Mouse (Mus musculus) thymus, adult 2 months (tissue): ENCODE data around the gene Gsg1l.

Experiments used
- CTCF ChIP-seq: fragments of 200-500 bp; IDR thresholded peaks from 2 replicates; pipeline ENCODE4 v1.5.1; 2012; ENCODE audit warnings: mild to moderate bottlenecking, control low read depth, low read length, moderate library complexity, borderline replicate concordance; ENCODE audit not compliant: control insufficient read depth, poor library complexity, insufficient read depth; ENCODE audit errors: extremely low read depth
- POLR2A ChIP-seq: fragments of 200-500 bp; IDR thresholded peaks from 2 replicates; pipeline ENCODE4 v1.6.1; 2012; ENCODE audit warnings: mild to moderate bottlenecking, low read length, control low read depth, moderate library complexity; ENCODE audit not compliant: control insufficient read depth, poor library complexity, insufficient read depth; ENCODE audit errors: extremely low read depth

GRCm38 (mm10) chr7:126099163-126099775 is 17.1 kb upstream of the Gsg1l start:
- TF ChIP-seq CTCF, result no peak
- TF ChIP-seq POLR2A, result no peak
